In the genomic region with DNA sequence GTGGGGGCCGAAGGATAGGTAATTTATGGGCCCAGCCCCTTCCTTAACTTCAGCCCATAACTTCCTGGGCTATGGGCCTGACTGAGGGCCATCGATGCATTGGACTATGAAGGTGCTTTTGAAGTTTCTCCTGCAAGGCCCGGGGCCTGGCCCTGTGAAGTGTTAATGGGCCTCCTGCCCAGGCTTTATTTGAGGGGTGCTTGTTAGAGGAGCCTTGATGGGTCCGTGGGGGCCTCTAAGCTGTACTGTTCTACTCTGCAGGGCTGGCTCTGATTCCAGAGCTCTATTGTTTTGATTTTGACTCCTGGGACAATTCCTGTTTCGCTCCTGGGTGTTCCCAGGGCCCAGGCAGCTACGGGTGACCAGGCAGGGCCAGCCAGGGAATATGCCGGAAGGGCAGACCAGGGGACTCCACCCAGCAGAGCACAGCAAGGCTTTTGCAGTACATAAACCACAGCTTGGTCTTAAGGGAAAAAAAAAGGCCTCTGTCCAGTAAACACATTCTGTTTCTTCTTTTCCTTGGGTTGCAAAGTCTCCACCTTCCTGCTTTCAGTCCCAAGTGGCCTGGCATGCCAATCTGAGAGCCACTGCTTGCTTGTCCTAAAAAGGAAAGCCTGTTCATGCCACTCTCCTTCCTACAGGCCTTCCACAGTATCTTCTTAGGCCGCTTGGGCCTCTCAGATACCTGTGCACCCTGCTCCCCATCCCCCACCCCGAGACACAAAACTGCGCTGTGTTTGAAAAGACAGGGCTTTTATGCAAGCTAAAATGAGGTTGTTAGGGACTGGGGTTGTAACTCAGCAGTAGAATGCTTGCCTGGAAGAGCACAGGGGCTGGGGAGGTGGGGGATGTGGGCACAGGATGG, we compare ENCODE assay signal across 7 mouse cellular contexts. TPM values are rescaled to one million over a fixed set of nuclear protein-coding genes. Genes with fewer than 3 reads are reported as not detected.
A peak's percentile ranks its signal among the peaks of the same experiment; 100 is the strongest.
DNase-seq lines count a peak whose midpoint lies in the region; ATAC-seq lines count a peak whose summit lies in the region.

No protein-coding gene starts in this region.

- H3K27ac ChIP-seq in embryonic facial prominence, embryonic 10.5 days (replicated peaks) = peak overlapping the region; percentile 78
- no peak overlapping the region for H3K27ac ChIP-seq in forebrain, embryonic 16.5 days (ENCODE audit: low read length)
- peak overlapping the region; percentile 48 for H3K27ac ChIP-seq in hindbrain, embryonic 15.5 days (replicated peaks)
- peak overlapping the region; percentile 35; the same call in 1 of the 2 replicates for H3K27ac ChIP-seq in liver, embryonic 13.5 days

- H3K27me3 ChIP-seq in embryonic facial prominence, embryonic 10.5 days (replicated peaks; ENCODE audit: low read depth, poor library complexity, severe bottlenecking) = no peaks in the 10 kb centered on the region
- no peaks in the 10 kb centered on the region for H3K27me3 ChIP-seq in forebrain, embryonic 16.5 days (replicated peaks; ENCODE audit: control insufficient read depth, insufficient read depth, low read length)
- H3K27me3 ChIP-seq in hindbrain, embryonic 15.5 days = no peaks in the 10 kb centered on the region
- no peaks in the 10 kb centered on the region for H3K27me3 ChIP-seq in liver, embryonic 13.5 days

- no peak overlapping the region for H3K4me3 ChIP-seq in embryonic facial prominence, embryonic 10.5 days
- H3K4me3 ChIP-seq in forebrain, embryonic 16.5 days (replicated peaks; ENCODE audit: low read length) = no peak overlapping the region
- H3K4me3 ChIP-seq in hindbrain, embryonic 15.5 days = no peak overlapping the region
- no peak overlapping the region for H3K4me3 ChIP-seq in liver, embryonic 13.5 days (replicated peaks)

- peak; percentile 49; the same call in 1 of the 2 replicates for ATAC-seq in forebrain, embryonic 16.5 days
- ATAC-seq in hindbrain, embryonic 15.5 days (ENCODE audit: low FRiP score, low read depth) = no peak
- ATAC-seq in liver, embryonic 13.5 days (ENCODE audit: low read depth) = no peak
- ATAC-seq in cerebellum, adult (ENCODE audit: insufficient number of reproducible peaks, low FRiP score, low TSS enrichment) = no peak

- 30% methylated on average over 10 of the region's 10 CpGs for WGBS in embryonic facial prominence, embryonic 10.5 days
- 13% methylated on average over 10 of the region's 10 CpGs for WGBS in forebrain, embryonic 16.5 days
- WGBS in hindbrain, embryonic 15.5 days = 19% methylated on average over 10 of the region's 10 CpGs
- WGBS in liver, embryonic 13.5 days (ENCODE audit: insufficient replicate concordance) = 60% methylated on average over 10 of the region's 10 CpGs

- H3K36me3 ChIP-seq in embryonic facial prominence, embryonic 10.5 days (replicated peaks) = no peaks in the 10 kb centered on the region
- H3K36me3 ChIP-seq in forebrain, embryonic 16.5 days (ENCODE audit: control insufficient read depth, insufficient read depth) = no peaks in the 10 kb centered on the region
- H3K36me3 ChIP-seq in hindbrain, embryonic 15.5 days = no peaks in the 10 kb centered on the region
- no peaks in the 10 kb centered on the region for H3K36me3 ChIP-seq in liver, embryonic 13.5 days

- no peak for DNase-seq in embryonic facial prominence, embryonic 10.5 days (ENCODE audit: low spot score)
- DNase-seq in liver, embryonic 13.5 days = no peak
- DNase-seq in urinary bladder, postnatal 14 days (ENCODE audit: low spot score) = no peak
- DNase-seq in layer of hippocampus, postnatal 25 days (ENCODE audit: extremely low spot score in 1 of 2, low spot score in 1 of 2) = no peak

- H3K4me2 ChIP-seq in forebrain, embryonic 16.5 days (ENCODE audit: low read length) = no peak overlapping the region
- H3K4me2 ChIP-seq in hindbrain, embryonic 15.5 days = no peak overlapping the region
- H3K4me2 ChIP-seq in liver, embryonic 13.5 days = no peak overlapping the region

- H3K4me1 ChIP-seq in embryonic facial prominence, embryonic 10.5 days = peaks cover 41% of the 10 kb centered on the region
- H3K4me1 ChIP-seq in forebrain, embryonic 16.5 days (replicated peaks; ENCODE audit: control insufficient read depth, insufficient read depth, low read length) = peaks cover 11% of the 10 kb centered on the region
- peaks cover 15% of the 10 kb centered on the region for H3K4me1 ChIP-seq in hindbrain, embryonic 15.5 days (replicated peaks)
- peaks cover 33% of the 10 kb centered on the region for H3K4me1 ChIP-seq in liver, embryonic 13.5 days (replicated peaks)

- no peak overlapping the region for H3K9ac ChIP-seq in forebrain, embryonic 16.5 days (replicated peaks; ENCODE audit: low read depth, low read length)
- H3K9ac ChIP-seq in hindbrain, embryonic 15.5 days = no peak overlapping the region
- H3K9ac ChIP-seq in liver, embryonic 13.5 days = no peak overlapping the region

- no peaks in the 10 kb centered on the region for H3K9me3 ChIP-seq in embryonic facial prominence, embryonic 10.5 days
- no peaks in the 10 kb centered on the region for H3K9me3 ChIP-seq in forebrain, embryonic 16.5 days (ENCODE audit: control insufficient read depth, low read length)
- H3K9me3 ChIP-seq in hindbrain, embryonic 15.5 days = no peaks in the 10 kb centered on the region
- no peaks in the 10 kb centered on the region for H3K9me3 ChIP-seq in liver, embryonic 13.5 days (replicated peaks)

RNA-seq across cellular contexts. Expression of a gene that starts 57.5 kb away (rescaled TPM):
- polyA plus RNA-seq in embryonic facial prominence, embryonic 10.5 days (2016; fragmentation: Nextera tagmentation; extraction: Ambion mirVana) = 1.1 and 1.3 TPM in 2 replicates
- polyA plus RNA-seq in forebrain, embryonic 16.5 days (2015; fragmentation: Nextera tagmentation; extraction: Ambion mirVana) = 3.4 TPM in 2 replicates
- polyA plus RNA-seq in hindbrain, embryonic 15.5 days (2015; fragmentation: Nextera tagmentation; extraction: Ambion mirVana) = 3.7 and 3.8 TPM in 2 replicates
- polyA plus RNA-seq in liver, embryonic 13.5 days (2015; fragmentation: Nextera tagmentation; extraction: Ambion mirVana) = 1.2 and 1.3 TPM in 2 replicates
- total RNA-seq in layer of hippocampus, postnatal 25 days (2021) = 10 to 100 TPM; 50.8 to 55.0 TPM
